Mouse (Mus musculus): Measurements from ENCODE around the gene 1700056E22Rik.

- TF ChIP-seq CTCF (IDR thresholded peaks at IDR 0.05; ENCODE audit: control insufficient read depth, insufficient read depth, insufficient replicate concordance, low read depth, low read length) = no peak
- TF ChIP-seq POLR2A (IDR thresholded peaks at IDR 0.05; ENCODE audit: control insufficient read depth, low read depth, low read length) = no peak
Measured at GRCm38 (mm10) chr1:184052331-184052730, 18.2 kb upstream of the 1700056E22Rik start.

All from testis, adult 2 months (tissue).